Mouse (Mus musculus): ENCODE data around the gene Stx18.

DNA sequence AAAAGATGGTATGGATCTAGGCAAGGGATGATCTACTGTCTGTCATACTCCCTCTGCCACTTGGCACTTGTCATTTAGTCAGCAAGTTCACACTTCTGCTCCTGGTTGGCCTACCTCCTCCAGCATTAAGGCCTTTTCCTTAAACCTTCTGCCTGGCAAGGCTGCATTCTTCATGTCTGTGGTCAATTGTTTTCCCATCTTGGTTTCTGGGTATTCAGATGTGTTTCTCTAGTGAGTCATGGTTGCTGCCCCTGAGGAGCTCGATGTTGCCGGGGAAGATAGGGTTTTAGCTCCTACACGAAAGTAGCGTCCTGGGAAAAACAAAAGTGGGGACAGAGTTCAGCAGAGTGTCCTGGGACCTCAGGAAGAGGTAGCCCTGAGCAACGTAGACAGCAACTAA, 80.7 kb downstream of the Stx18 start:
- no peak for TF ChIP-seq CTCF (IDR thresholded peaks at IDR 0.05; ENCODE audit: extremely low read depth, insufficient read depth, insufficient read length, insufficient replicate concordance)
- no peak for TF ChIP-seq POLR2A (IDR thresholded peaks at IDR 0.05; ENCODE audit: low read depth, low read length)

Data from spleen, adult 2 months (tissue).